Mouse (Mus musculus): ENCODE measurements at regions not wholly inside any gene's neighbourhood (a gene's known extent, or its start where the extent isn't known, plus 50 kb on each side); places are given as distances from the start of the nearest gene placed in this dataset.

- peak; percentile 36 to 47 for DNase-seq
Measured at GRCm38 (mm10) chr11:41090391-41090900, 335.3 kb upstream of the Ccng1 start.

GRCm38 (mm10) chr11:41063570-41063969 lies 308.5 kb upstream of the Ccng1 start:
- DNase-seq = no peak

GRCm38 (mm10) chr11:41057796-41058195 lies 302.7 kb upstream of the Ccng1 start:
- DNase-seq = no peak

- DNase-seq = no peak
Measured at GRCm38 (mm10) chr11:41030018-41030417, 274.9 kb upstream of the Ccng1 start.

GRCm38 (mm10) chr11:41010096-41010495 lies 255.0 kb upstream of the Ccng1 start:
- no peak for DNase-seq

- no peak for DNase-seq
Measured at GRCm38 (mm10) chr11:40972806-40973205, 217.7 kb upstream of the Ccng1 start.

GRCm38 (mm10) chr11:40927168-40927567 lies 172.1 kb upstream of the Ccng1 start:
- peak; percentile 9 to 61 for DNase-seq

- DNase-seq = no peak
Measured at GRCm38 (mm10) chr11:40891485-40891884, 136.4 kb upstream of the Ccng1 start.

- DNase-seq = no peak
Measured at GRCm38 (mm10) chr11:40884509-40884908, 129.4 kb upstream of the Ccng1 start.

GRCm38 (mm10) chr11:40879589-40879988 lies 124.5 kb upstream of the Ccng1 start:
- DNase-seq = no peak

GRCm38 (mm10) chr11:40873002-40873401 lies 117.9 kb upstream of the Ccng1 start:
- DNase-seq = no peak

- DNase-seq = peak; percentile 41 to 73
Measured at GRCm38 (mm10) chr11:40865694-40866093, 110.6 kb upstream of the Ccng1 start.

GRCm38 (mm10) chr11:40851361-40851760 lies 96.2 kb upstream of the Ccng1 start:
- peak; percentile 42 to 45 for DNase-seq

- DNase-seq = peak; percentile 54 to 75
Measured at GRCm38 (mm10) chr11:40850652-40851092, 95.6 kb upstream of the Ccng1 start.

GRCm38 (mm10) chr11:40846586-40846985 lies 91.5 kb upstream of the Ccng1 start:
- no peak for DNase-seq

- DNase-seq = no peak
Measured at GRCm38 (mm10) chr11:40835393-40835792, 80.3 kb upstream of the Ccng1 start.

Data from heart, adult 18-20 months (tissue).